Mouse (Mus musculus): ENCODE measurements around the gene St8sia6. TPM values are rescaled to one million over a fixed set of nuclear protein-coding genes. Genes with fewer than 3 reads are reported as not detected.
A peak's percentile ranks its signal among the peaks of the same experiment; 100 is the strongest.

Gene St8sia6
- 0.18 and 0.36 TPM in 2 replicates for polyA plus RNA-seq (2016; fragmentation: Nextera tagmentation; extraction: Ambion mirVana)

GRCm38 (mm10) chr2:13793969-13794363 is at the start of gene St8sia6:
Gene St8sia6, minus strand, starts transcription at chr2:13794064.
- peak within 1 kb of the TSS; percentile 77 for H3K9ac ChIP-seq
- H3K27ac ChIP-seq: no peak within 1 kb of the TSS
- peak within 1 kb of the TSS; percentile 97 for H3K4me2 ChIP-seq (replicated peaks)
- H3K4me3 ChIP-seq: peak within 1 kb of the TSS; percentile 63
- no peaks in the 10 kb centered on the region for H3K36me3 ChIP-seq
- WGBS: 56% methylated on average over 8 of the region's 8 CpGs
- 0 out of 2 replicates have a peak, but pooled peaks cover 3% of the 10 kb centered on the region for H3K4me1 ChIP-seq
- ATAC-seq (ENCODE audit: low FRiP score): no peak
- peaks cover 33% of the 10 kb centered on the region for H3K27me3 ChIP-seq
- H3K9me3 ChIP-seq (replicated peaks): no peaks in the 10 kb centered on the region

GRCm38 (mm10) chr2:13836310-13836709 is 42.4 kb upstream of the St8sia6 start:
- H3K27ac ChIP-seq: no peak overlapping the region
- H3K4me1 ChIP-seq: no peaks in the 10 kb centered on the region
- no peak overlapping the region for H3K9ac ChIP-seq
- WGBS: 80% methylated on average over 3 of the region's 3 CpGs
- H3K27me3 ChIP-seq: no peaks in the 10 kb centered on the region
- H3K4me2 ChIP-seq (replicated peaks): no peak overlapping the region
- ATAC-seq (ENCODE audit: low FRiP score): no peak
- H3K36me3 ChIP-seq: no peaks in the 10 kb centered on the region
- H3K9me3 ChIP-seq (replicated peaks): no peaks in the 10 kb centered on the region
- H3K4me3 ChIP-seq: no peak overlapping the region

GRCm38 (mm10) chr2:13834989-13835388 is 41.1 kb upstream of the St8sia6 start:
- WGBS: 77% methylated on average over 1 of the region's 1 CpGs
- no peaks in the 10 kb centered on the region for H3K9me3 ChIP-seq (replicated peaks)
- no peak overlapping the region for H3K27ac ChIP-seq
- no peaks in the 10 kb centered on the region for H3K4me1 ChIP-seq
- H3K4me2 ChIP-seq (replicated peaks): no peak overlapping the region
- no peak overlapping the region for H3K4me3 ChIP-seq
- H3K27me3 ChIP-seq: no peaks in the 10 kb centered on the region
- no peak overlapping the region for H3K9ac ChIP-seq
- H3K36me3 ChIP-seq: no peaks in the 10 kb centered on the region
- no peak for ATAC-seq (ENCODE audit: low FRiP score)

GRCm38 (mm10) chr2:13816645-13817044 is 22.8 kb upstream of the St8sia6 start:
- Histone ChIP-seq H3K4me3 (no peak overlapping the region), H3K4me1 (no peaks in the 10 kb centered on the region), H3K27ac (no peak overlapping the region), H3K9me3 (replicated peaks) (no peaks in the 10 kb centered on the region), H3K27me3 (no peaks in the 10 kb centered on the region), H3K36me3 (no peaks in the 10 kb centered on the region), H3K9ac (no peak overlapping the region), H3K4me2 (replicated peaks) (no peak overlapping the region)
- no peak for ATAC-seq (ENCODE audit: low FRiP score)
- WGBS: 82% methylated on average over 2 of the region's 2 CpGs

- Histone ChIP-seq H3K27me3 (no peaks in the 10 kb centered on the region), H3K4me2 (replicated peaks) (no peak overlapping the region), H3K4me3 (no peak overlapping the region), H3K36me3 (no peaks in the 10 kb centered on the region), H3K4me1 (no peaks in the 10 kb centered on the region), H3K27ac (no peak overlapping the region), H3K9ac (no peak overlapping the region), H3K9me3 (replicated peaks) (no peaks in the 10 kb centered on the region)
- ATAC-seq (ENCODE audit: low FRiP score): no peak
- WGBS: 75% methylated on average over 5 of the region's 5 CpGs
Measured at GRCm38 (mm10) chr2:13808593-13808992, 14.7 kb upstream of the St8sia6 start.

- Histone ChIP-seq H3K27ac (no peak overlapping the region), H3K4me2 (replicated peaks) (no peak overlapping the region), H3K27me3 (no peaks in the 10 kb centered on the region), H3K4me1 (no peaks in the 10 kb centered on the region), H3K9ac (no peak overlapping the region), H3K36me3 (no peaks in the 10 kb centered on the region), H3K9me3 (replicated peaks) (no peaks in the 10 kb centered on the region), H3K4me3 (no peak overlapping the region)
- 83% methylated on average over 4 of the region's 4 CpGs for WGBS
- no peak for ATAC-seq (ENCODE audit: low FRiP score)
Measured at GRCm38 (mm10) chr2:13808008-13808407, 14.1 kb upstream of the St8sia6 start.

- no peak for ATAC-seq (ENCODE audit: low FRiP score)
- no peaks in the 10 kb centered on the region for H3K4me1 ChIP-seq
- H3K4me2 ChIP-seq (replicated peaks): no peak overlapping the region
- no peaks in the 10 kb centered on the region for H3K27me3 ChIP-seq
- 89% methylated on average over 3 of the region's 3 CpGs for WGBS
- no peak overlapping the region for H3K4me3 ChIP-seq
- no peaks in the 10 kb centered on the region for H3K36me3 ChIP-seq
- no peak overlapping the region for H3K9ac ChIP-seq
- no peak overlapping the region for H3K27ac ChIP-seq
- no peaks in the 10 kb centered on the region for H3K9me3 ChIP-seq (replicated peaks)
Measured at GRCm38 (mm10) chr2:13806120-13806519, 12.3 kb upstream of the St8sia6 start.

GRCm38 (mm10) chr2:13800639-13801038 is 6.8 kb upstream of the St8sia6 start:
- H3K4me2 ChIP-seq (replicated peaks): no peak overlapping the region
- H3K4me1 ChIP-seq: no peaks in the 10 kb centered on the region
- H3K27me3 ChIP-seq: no peaks in the 10 kb centered on the region
- H3K9ac ChIP-seq: no peak overlapping the region
- no peaks in the 10 kb centered on the region for H3K9me3 ChIP-seq (replicated peaks)
- WGBS: 89% methylated on average over 2 of the region's 2 CpGs
- no peak for ATAC-seq (ENCODE audit: low FRiP score)
- no peak overlapping the region for H3K27ac ChIP-seq
- no peak overlapping the region for H3K4me3 ChIP-seq
- H3K36me3 ChIP-seq: no peaks in the 10 kb centered on the region

- WGBS: 86% methylated on average over 8 of the region's 8 CpGs
- Histone ChIP-seq H3K9ac (no peak overlapping the region), H3K36me3 (no peaks in the 10 kb centered on the region), H3K4me1 (0 out of 2 replicates have a peak, but pooled peaks cover 3% of the 10 kb centered on the region), H3K27ac (no peak overlapping the region), H3K4me2 (replicated peaks) (no peak overlapping the region), H3K9me3 (replicated peaks) (no peaks in the 10 kb centered on the region), H3K4me3 (no peak overlapping the region), H3K27me3 (peaks cover 33% of the 10 kb centered on the region)
- ATAC-seq (ENCODE audit: low FRiP score): no peak
Measured at GRCm38 (mm10) chr2:13794446-13794845, 582 bp upstream of the St8sia6 start.

- WGBS: under 1% methylated on average over 89 of the region's 89 CpGs
- peaks cover 33% of the 10 kb centered on the region for H3K27me3 ChIP-seq
Measured at GRCm38 (mm10) chr2:13793054-13793968, 553 bp downstream of the St8sia6 start.

GRCm38 (mm10) chr2:13792256-13793005 is 1.4 kb downstream of the St8sia6 start:
- Histone ChIP-seq H3K9me3 (replicated peaks) (no peaks in the 10 kb centered on the region), H3K27me3 (peaks cover 33% of the 10 kb centered on the region), H3K36me3 (no peaks in the 10 kb centered on the region), H3K9ac (peak overlapping the region; percentile 77; the same call in 1 of the 2 replicates), H3K4me3 (peak overlapping the region; percentile 63), H3K4me2 (replicated peaks) (peak overlapping the region; percentile 97), H3K27ac (no peak overlapping the region), H3K4me1 (0 out of 2 replicates have a peak, but pooled peaks cover 3% of the 10 kb centered on the region)
- WGBS: 47% methylated on average over 13 of the region's 13 CpGs
- ATAC-seq (ENCODE audit: low FRiP score): peak; percentile 5; the same call in 1 of the 2 replicates

More at GRCm38 (mm10) chr2:13793054-13793968, 553 bp downstream of the St8sia6 start:
- Histone ChIP-seq H3K9me3 (replicated peaks) (no peaks in the 10 kb centered on the region), H3K4me3 (peak overlapping the region; percentile 63), H3K4me1 (0 out of 2 replicates have a peak, but pooled peaks cover 3% of the 10 kb centered on the region), H3K4me2 (replicated peaks) (peak overlapping the region; percentile 97), H3K27ac (no peak overlapping the region), H3K9ac (peak overlapping the region; percentile 77), H3K36me3 (no peaks in the 10 kb centered on the region)
- ATAC-seq (ENCODE audit: low FRiP score): peak; percentile 92

GRCm38 (mm10) chr2:13791598-13791997 is 2.3 kb downstream of the St8sia6 start:
- 78% methylated on average over 7 of the region's 7 CpGs for WGBS
- Histone ChIP-seq H3K27ac (no peak overlapping the region), H3K9me3 (replicated peaks) (no peaks in the 10 kb centered on the region), H3K9ac (no peak overlapping the region), H3K4me1 (0 out of 2 replicates have a peak, but pooled peaks cover 3% of the 10 kb centered on the region), H3K27me3 (peaks cover 33% of the 10 kb centered on the region), H3K36me3 (no peaks in the 10 kb centered on the region), H3K4me2 (replicated peaks) (no peak overlapping the region), H3K4me3 (no peak overlapping the region)
- no peak for ATAC-seq (ENCODE audit: low FRiP score)
